Mouse (Mus musculus) liver, adult 2 months (tissue): ENCODE results near the gene Hlcs.
A peak's percentile ranks its signal among the peaks of the same experiment; 100 is the strongest.

Experiments
- CTCF ChIP-seq: fragments of 200-500 bp; IDR thresholded peaks from 2 replicates; pipeline ENCODE4 v1.5.1; 2011; ENCODE audit warnings: low read depth, low read length, control low read depth
- POLR2A ChIP-seq: fragments of 200-500 bp; IDR thresholded peaks from 2 replicates; pipeline ENCODE4 v1.6.1; 2011; ENCODE audit warnings: low read length, control low read depth; ENCODE audit not compliant: insufficient read depth; ENCODE audit errors: extremely low read depth

DNA sequence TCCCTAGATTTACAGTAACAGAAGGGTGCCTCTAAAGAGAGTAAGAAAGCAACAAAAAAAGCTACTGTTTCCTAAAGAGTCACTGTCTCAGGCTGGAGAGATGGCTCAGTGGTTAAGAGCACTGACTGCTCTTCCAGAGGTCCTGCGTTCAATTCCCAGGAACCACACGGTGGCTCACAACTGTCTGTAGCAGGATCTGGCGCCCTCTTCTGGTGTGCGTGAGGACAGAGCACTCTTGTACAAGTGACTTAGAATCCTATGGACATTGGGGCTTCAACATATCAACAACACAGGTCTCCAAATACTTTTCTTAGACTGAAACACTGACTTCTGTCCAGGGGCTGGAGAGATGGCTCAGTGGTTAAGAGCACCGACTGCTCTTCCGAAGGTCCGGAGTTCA lies 83.5 kb downstream of the Hlcs start:
- TF ChIP-seq CTCF (peak; percentile 17; the same call in 1 of the 2 replicates), POLR2A (no peak)
